Mouse (Mus musculus) limb, embryonic 15.5 days (tissue): ENCODE data around the gene Fam111a. TPM values are rescaled to one million over a fixed set of nuclear protein-coding genes. Genes with fewer than 3 reads are reported as not detected.

Experiments used
- ATAC-seq: fragments of 200-750 bp; cut with Nextera tagmentation; 2 replicates; pipeline ENCODE4 v1.8.0; 2017; ENCODE audit warnings: low read depth, moderate TSS enrichment; ENCODE audit not compliant: insufficient number of reproducible peaks, low FRiP score, low TSS enrichment
- H3K27ac ChIP-seq: fragments of 300-500 bp; sonication (generic); 2 replicates; pipeline ENCODE4 v1.5.1; 2015; ENCODE audit warnings: moderate library complexity, mild to moderate bottlenecking, inconsistent platforms
- H3K27me3 ChIP-seq: fragments of 300-500 bp; sonication (generic); 2 replicates; pipeline ENCODE4 v1.6.1; 2015; ENCODE audit warnings: inconsistent platforms
- H3K36me3 ChIP-seq: fragments of 300-500 bp; sonication (generic); 2 replicates; pipeline ENCODE4 v1.6.1; 2015; ENCODE audit warnings: inconsistent platforms
- H3K4me1 ChIP-seq: fragments of 300-500 bp; sonication (generic); 2 replicates; pipeline ENCODE4 v1.6.1; 2015; ENCODE audit warnings: inconsistent platforms
- H3K4me2 ChIP-seq: fragments of 300-500 bp; sonication (generic); 2 replicates; pipeline ENCODE4 v1.6.1; 2015; ENCODE audit warnings: mild to moderate bottlenecking, inconsistent platforms
- H3K4me3 ChIP-seq: fragments of 300-500 bp; sonication (generic); 2 replicates; pipeline ENCODE4 v1.5.1; 2015; ENCODE audit warnings: mild to moderate bottlenecking, inconsistent platforms
- H3K9ac ChIP-seq: fragments of 300-500 bp; sonication (generic); 2 replicates; pipeline ENCODE4 v1.6.1; 2015; ENCODE audit warnings: inconsistent platforms
- H3K9me3 ChIP-seq: fragments of 300-500 bp; sonication (generic); 2 replicates; pipeline ENCODE4 v1.6.1; 2016; ENCODE audit warnings: inconsistent platforms
- WGBS: fragments of 180-500 bp; shearing (Covaris S2); methylation state at CpG from one replicate; pipeline ENCODE4 v1.1.7; 2015; 5-methylcytosine and 5-hydroxymethylcytosine counted together
- polyA plus RNA-seq: library from polyadenylated mRNA; unstranded; fragments of >200 nt; fragmentation: Nextera tagmentation; extraction: Ambion mirVana; gene quantifications from 2 replicates; pipeline ENCODE4 v1.2.1, GENCODE M21; 2015

The Fam111a gene
- polyA plus RNA-seq, 1 experiment from 2014 or later = 24.0 TPM

DNA sequence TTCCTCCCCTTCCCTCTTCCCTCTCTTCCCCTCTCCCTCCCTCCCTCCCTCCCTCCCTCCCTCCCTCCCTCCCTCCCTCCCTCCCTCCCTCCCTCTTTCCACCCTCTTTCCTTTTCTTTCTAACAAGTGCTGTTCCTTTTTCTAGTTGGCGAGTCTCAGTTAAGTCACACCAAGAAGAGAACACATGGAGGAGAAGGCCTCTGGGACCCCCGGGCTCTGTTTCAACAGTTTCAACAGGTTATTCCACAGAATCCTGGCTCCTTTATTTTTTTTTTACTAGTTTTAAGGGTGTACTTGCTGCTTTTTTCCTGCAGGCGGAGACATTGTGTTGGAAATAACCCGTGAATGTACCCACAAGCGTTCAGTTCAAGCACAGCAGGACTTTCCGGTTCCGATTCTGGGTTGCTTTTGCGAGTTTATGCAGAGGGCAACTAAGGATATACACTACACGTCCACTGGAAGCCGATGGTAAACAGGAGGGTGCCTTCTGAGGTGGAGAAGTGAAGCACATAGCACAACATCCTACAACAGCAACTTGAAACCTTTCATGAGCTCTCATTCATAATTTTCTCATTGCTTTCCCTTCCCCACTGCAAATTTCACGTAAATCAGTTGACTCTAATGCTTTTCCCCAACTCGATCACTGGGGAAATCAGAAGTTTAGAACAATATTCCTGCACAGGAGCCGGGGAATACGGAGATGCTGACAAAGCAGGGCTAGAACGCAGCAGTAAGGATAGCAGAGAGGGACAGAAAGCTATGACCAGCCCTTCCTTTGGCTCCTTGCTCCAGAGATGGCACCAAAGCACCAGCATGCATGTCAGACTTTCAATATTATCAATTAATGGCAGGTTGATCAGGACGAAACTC, 27.6 kb upstream of the Fam111a start:
- Histone ChIP-seq H3K9me3 (no peaks in the 10 kb centered on the region), H3K36me3 (no peaks in the 10 kb centered on the region), H3K27ac (0 out of 2 replicates have a peak overlapping the region, but pooled peaks have one; percentile 33), H3K4me3 (peak overlapping the region; percentile 41), H3K9ac (peak overlapping the region; percentile 11), H3K4me2 (peak overlapping the region; percentile 61), H3K4me1 (no peaks in the 10 kb centered on the region), H3K27me3 (no peaks in the 10 kb centered on the region)
- 2% methylated on average over 15 of the region's 16 CpGs for WGBS
- no peak for ATAC-seq

DNA sequence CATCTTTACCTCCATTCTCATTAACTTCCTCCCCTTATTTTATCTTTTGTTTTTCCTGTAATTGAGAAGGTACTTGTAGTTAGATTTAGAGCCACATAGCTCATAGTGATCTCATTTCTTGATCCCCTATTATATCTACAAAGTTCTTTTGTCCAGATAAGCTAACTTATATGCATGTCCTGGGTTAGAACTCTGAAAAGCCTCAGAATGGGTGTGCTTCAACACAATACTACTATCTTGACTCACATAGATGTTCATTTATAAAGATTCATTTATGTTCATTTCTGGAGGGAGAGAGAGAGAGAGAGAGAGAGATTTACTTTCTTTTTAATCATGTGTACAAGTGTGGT, 27.0 kb upstream of the Fam111a start:
- no peaks in the 10 kb centered on the region for H3K4me1 ChIP-seq
- H3K36me3 ChIP-seq = no peaks in the 10 kb centered on the region
- H3K9me3 ChIP-seq = no peaks in the 10 kb centered on the region
- no peak for ATAC-seq
- H3K4me3 ChIP-seq = peak overlapping the region; percentile 41
- peak overlapping the region; percentile 61 for H3K4me2 ChIP-seq
- no peak overlapping the region for H3K27ac ChIP-seq
- no peaks in the 10 kb centered on the region for H3K27me3 ChIP-seq
- H3K9ac ChIP-seq = no peak overlapping the region

DNA sequence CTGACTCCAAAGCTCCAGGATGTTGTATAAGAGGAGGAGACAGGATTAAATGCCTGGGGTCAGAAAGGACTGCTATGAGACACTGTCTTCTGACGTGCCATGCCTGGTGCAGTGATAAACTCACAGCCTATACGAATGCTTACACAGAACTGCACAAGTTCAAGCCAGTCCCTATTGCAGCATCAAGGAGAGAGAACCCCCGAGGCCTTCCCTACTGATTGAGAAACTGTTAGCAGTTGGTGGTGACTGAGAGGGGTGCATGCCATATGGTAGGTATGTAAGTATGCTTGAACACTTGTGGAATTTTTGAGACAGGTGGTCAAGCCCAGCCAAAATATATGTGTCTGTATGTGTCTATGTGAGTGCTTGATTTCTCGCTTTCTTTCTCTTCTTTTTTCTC, 22.2 kb upstream of the Fam111a start:
- Histone ChIP-seq H3K36me3 (no peaks in the 10 kb centered on the region), H3K4me1 (no peaks in the 10 kb centered on the region), H3K4me2 (no peak overlapping the region), H3K9ac (no peak overlapping the region), H3K27me3 (no peaks in the 10 kb centered on the region), H3K27ac (no peak overlapping the region), H3K4me3 (no peak overlapping the region), H3K9me3 (no peaks in the 10 kb centered on the region)
- ATAC-seq = no peak
- 36% methylated on average over 4 of the region's 4 CpGs for WGBS

DNA sequence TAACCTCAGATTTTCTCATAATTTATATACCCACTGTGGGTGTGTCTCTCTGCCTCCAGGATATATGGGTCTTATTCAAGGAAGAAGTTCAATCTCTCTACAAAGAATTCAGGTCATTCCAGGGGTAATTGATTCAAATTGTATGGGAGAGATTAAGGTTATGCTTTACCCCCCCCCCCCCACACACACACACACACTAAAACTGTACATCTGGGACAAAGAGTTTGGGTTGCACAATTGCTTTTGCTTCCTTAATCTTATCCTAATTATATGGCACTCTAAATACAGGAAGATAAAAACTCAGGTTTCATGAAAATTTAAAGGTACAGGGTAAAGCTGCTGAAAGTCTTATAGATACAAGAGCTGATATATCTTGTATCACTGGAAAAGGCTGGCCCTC, 8.4 kb upstream of the Fam111a start:
- Histone ChIP-seq H3K36me3 (no peaks in the 10 kb centered on the region), H3K4me1 (no peaks in the 10 kb centered on the region), H3K4me2 (no peak overlapping the region), H3K27ac (no peak overlapping the region), H3K9me3 (no peaks in the 10 kb centered on the region), H3K4me3 (no peak overlapping the region), H3K9ac (no peak overlapping the region), H3K27me3 (no peaks in the 10 kb centered on the region)
- no peak for ATAC-seq

DNA sequence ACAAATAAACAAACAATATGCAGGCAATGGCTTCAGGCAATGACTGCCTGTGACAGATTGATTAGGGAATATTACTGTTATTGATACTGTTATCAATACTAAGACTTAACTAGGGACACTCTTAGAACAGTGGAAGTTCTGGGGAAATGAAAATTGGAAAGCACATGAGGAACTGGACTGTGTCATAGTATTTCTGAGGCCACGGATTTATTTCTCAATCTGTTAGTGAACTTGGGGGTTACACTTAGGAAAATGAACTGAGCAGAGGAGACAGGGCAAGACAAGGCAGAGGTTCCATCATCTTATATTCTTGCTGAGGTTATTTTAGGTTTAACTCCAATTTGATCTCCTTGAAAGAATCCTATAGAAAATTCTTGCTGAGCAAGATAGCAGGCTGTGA, 5.6 kb upstream of the Fam111a start:
- Histone ChIP-seq H3K27me3 (no peaks in the 10 kb centered on the region), H3K36me3 (no peaks in the 10 kb centered on the region), H3K4me2 (no peak overlapping the region), H3K9me3 (no peaks in the 10 kb centered on the region), H3K27ac (no peak overlapping the region), H3K4me3 (no peak overlapping the region), H3K9ac (no peak overlapping the region), H3K4me1 (no peaks in the 10 kb centered on the region)
- ATAC-seq = no peak
- 84% methylated on average over 1 of the region's 1 CpGs for WGBS

DNA sequence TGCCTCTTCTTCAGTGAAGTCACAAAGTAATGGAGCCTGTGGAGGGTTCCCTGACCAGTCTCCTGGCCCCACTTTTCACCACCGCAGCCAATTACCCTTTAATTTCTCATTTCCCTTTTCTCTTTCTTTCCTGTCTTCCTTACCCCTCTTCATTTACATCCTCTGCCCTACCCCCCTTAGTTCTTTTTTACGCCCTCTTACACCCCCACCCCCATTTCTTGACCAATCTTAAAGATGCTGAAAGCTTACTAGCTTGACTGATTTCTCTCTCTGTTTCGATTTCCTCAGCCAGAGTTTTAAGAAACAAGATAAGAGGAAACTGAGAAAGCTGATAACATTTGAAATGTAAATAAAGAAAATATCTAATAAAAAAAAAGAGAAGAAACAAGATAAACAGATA, 4.8 kb upstream of the Fam111a start:
- no peaks in the 10 kb centered on the region for H3K36me3 ChIP-seq
- H3K9ac ChIP-seq = no peak overlapping the region
- no peaks in the 10 kb centered on the region for H3K9me3 ChIP-seq
- no peak overlapping the region for H3K4me3 ChIP-seq
- no peaks in the 10 kb centered on the region for H3K27me3 ChIP-seq
- 67% methylated on average over 3 of the region's 3 CpGs for WGBS
- H3K27ac ChIP-seq = no peak overlapping the region
- no peaks in the 10 kb centered on the region for H3K4me1 ChIP-seq
- no peak for ATAC-seq
- no peak overlapping the region for H3K4me2 ChIP-seq

DNA sequence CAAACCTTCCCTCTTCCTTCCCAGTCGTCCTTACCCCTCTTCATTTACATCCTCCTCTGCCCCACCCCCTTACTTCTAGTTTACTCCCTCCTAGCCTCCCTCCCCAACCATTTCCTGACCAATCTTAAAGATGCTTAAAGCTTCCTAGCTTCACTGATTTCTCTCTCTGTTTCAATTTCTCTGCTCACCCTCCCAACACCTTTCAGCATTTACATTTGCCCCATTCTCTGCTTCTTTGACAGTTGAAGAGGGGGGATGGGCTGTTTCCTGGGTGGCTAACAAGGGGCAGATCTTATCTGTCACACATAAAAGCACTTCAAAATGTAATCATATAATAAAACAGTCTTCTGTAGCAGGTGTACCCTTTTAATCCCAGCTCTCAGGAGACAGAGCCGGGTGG, 3.9 kb upstream of the Fam111a start:
- no peak overlapping the region for H3K4me2 ChIP-seq
- no peaks in the 10 kb centered on the region for H3K9me3 ChIP-seq
- 14% methylated on average over 2 of the region's 2 CpGs for WGBS
- no peak overlapping the region for H3K9ac ChIP-seq
- H3K36me3 ChIP-seq = no peaks in the 10 kb centered on the region
- no peak for ATAC-seq
- no peak overlapping the region for H3K4me3 ChIP-seq
- no peaks in the 10 kb centered on the region for H3K4me1 ChIP-seq
- H3K27me3 ChIP-seq = no peaks in the 10 kb centered on the region
- no peak overlapping the region for H3K27ac ChIP-seq

DNA sequence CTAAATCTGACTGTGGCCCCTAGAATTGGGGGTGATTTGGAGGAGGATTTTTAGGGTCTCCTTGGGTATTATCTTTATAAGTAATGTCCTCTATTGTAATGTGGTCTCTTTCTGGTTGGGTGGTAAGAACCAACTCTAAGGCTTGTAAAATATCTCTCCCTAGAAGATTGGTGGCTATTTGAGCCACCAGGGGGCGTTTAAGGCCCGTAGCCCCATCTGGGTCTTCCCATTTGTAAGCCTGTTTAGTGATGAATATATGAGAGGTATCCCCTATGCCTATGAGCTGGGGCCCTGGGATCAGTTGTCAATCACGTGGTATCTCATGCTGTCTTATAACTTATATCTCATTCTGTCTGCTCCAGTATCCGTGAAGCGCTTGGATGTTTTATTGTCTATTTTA, 3.6 kb downstream of the Fam111a start:
- no peaks in the 10 kb centered on the region for H3K4me1 ChIP-seq

DNA sequence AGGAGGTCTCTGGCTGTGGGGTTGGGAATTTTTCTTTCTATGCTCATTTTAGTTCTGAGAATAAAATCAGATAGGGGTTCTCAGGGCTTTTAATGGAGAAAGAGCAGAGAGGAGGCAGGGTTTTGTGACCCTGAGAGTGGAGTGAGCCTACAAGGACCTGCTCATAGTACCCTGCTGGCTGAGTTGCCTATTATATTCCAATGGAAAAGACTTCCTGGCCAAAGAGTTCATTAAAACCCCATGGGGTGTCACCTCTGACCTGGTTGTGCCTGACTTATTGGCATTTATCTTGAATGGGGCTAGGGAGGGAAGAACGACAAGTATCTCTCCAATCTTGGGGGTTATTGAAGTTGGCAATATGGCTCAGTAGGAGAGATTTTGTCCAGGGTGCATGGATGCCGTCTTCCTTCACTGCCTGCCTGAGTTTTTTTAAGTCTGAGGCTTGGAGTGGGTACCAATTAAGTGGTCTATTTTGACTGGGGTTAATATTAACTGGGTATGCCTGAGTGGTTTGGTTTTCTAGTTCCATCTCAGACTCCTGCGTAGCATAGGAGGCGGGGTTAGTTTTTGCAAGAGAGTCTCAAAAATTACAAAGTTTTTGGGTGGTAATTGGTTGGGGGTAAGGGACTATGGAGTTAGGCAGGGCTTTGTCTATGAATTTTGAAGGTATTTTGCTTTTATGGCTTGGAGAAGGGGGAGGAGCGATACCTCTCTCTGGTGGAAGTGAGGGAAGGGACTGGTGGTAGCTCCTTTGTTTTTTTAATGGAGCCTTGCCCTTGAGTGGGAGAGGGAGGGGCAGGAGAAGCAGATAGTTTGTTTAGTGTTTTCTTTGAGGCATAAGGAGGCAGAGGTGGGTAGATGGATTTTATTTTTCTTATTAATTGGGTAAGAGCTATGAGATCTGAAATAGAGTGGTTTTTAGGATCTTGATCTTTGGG, 4.7 kb downstream of the Fam111a start:
- no peak overlapping the region for H3K4me3 ChIP-seq
- no peak overlapping the region for H3K9ac ChIP-seq
- no peak overlapping the region for H3K27ac ChIP-seq
- no peaks in the 10 kb centered on the region for H3K27me3 ChIP-seq
- H3K36me3 ChIP-seq = no peaks in the 10 kb centered on the region
- no peaks in the 10 kb centered on the region for H3K4me1 ChIP-seq
- 72% methylated on average over 5 of the region's 5 CpGs for WGBS
- no peaks in the 10 kb centered on the region for H3K9me3 ChIP-seq
- no peak overlapping the region for H3K4me2 ChIP-seq
- ATAC-seq = no peak

More for the DNA sequence above, 3.6 kb downstream of the Fam111a start:
- Histone ChIP-seq H3K27me3 (no peaks in the 10 kb centered on the region), H3K9me3 (no peaks in the 10 kb centered on the region), H3K4me2 (no peak overlapping the region), H3K36me3 (no peaks in the 10 kb centered on the region), H3K9ac (no peak overlapping the region), H3K4me3 (no peak overlapping the region), H3K27ac (no peak overlapping the region)
- no peak for ATAC-seq
- WGBS = 75% methylated on average over 5 of the region's 5 CpGs

DNA sequence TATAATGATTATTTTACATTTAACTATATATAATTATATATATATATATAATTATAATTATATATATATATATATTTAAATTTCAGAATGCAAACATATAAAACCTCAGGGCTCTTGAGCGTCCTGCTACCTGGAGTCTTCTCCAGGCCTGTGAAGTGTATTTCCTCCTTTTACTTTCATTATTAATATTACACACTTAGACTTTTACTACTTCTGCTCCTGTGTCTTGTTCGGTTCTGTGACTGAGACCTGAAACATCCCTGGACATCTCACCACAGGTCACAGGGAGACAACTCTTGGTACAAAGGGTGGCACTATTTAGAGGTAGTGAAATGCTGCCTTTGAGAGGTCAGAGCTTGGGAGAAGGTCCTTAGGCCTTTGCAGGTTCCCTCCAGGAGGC, 10.8 kb downstream of the Fam111a start:
- H3K27ac ChIP-seq = no peak overlapping the region
- H3K27me3 ChIP-seq = no peaks in the 10 kb centered on the region
- H3K36me3 ChIP-seq = no peaks in the 10 kb centered on the region
- no peaks in the 10 kb centered on the region for H3K9me3 ChIP-seq
- no peaks in the 10 kb centered on the region for H3K4me1 ChIP-seq
- ATAC-seq = no peak
- H3K9ac ChIP-seq = no peak overlapping the region
- no peak overlapping the region for H3K4me2 ChIP-seq
- no peak overlapping the region for H3K4me3 ChIP-seq
- WGBS = 80% methylated on average over 2 of the region's 2 CpGs

DNA sequence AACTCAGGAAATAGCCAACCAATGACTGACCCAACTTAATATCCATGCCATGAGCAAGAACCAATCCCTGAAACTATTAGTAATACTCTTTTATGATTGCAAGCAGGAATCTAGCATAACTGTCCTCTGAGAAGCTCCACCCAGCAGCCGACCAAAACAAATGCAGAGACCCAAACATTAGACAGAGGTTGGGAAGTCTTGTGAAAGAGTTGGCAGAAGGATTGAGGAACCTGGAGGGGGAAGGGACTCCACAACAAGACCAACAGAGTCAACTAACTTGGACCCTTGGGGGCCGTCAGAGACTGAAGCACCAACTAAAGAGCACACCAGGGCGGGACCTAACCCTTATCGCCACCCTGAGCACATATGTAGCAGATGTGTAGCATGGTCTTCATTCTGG, 12.7 kb downstream of the Fam111a start:
- H3K27ac ChIP-seq = no peak overlapping the region
- H3K36me3 ChIP-seq = no peaks in the 10 kb centered on the region
- H3K4me3 ChIP-seq = no peak overlapping the region
- WGBS = 82% methylated on average over 4 of the region's 4 CpGs
- H3K9ac ChIP-seq = no peak overlapping the region
- H3K27me3 ChIP-seq = no peaks in the 10 kb centered on the region; the same call in 1 of the 2 replicates
- no peaks in the 10 kb centered on the region for H3K4me1 ChIP-seq
- H3K9me3 ChIP-seq = no peaks in the 10 kb centered on the region
- ATAC-seq = no peak
- H3K4me2 ChIP-seq = no peak overlapping the region

DNA sequence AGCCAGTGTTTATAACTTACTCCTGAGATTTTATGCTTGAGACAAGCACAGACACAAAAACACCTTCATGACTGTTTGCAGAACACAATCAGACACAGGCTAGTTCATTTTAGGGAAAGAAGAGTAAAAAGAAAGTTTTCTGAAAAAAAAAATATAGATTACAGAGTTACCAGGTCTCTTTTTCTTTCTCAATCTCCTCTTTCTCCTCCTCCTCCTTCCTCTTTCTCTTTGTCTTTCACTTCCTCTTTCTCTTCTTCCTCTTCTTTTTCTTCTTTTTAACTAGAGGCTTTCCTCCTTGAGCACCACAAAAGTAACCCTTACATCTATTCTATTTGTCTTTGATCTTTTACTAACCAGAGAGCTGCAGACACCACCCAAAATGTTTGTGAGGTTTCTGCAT, 18.7 kb downstream of the Fam111a start:
- Histone ChIP-seq H3K27ac (no peak overlapping the region), H3K4me1 (0 out of 2 replicates have a peak, but pooled peaks cover 3% of the 10 kb centered on the region), H3K4me2 (no peak overlapping the region), H3K9ac (no peak overlapping the region), H3K27me3 (no peaks in the 10 kb centered on the region; the same call in 1 of the 2 replicates), H3K36me3 (no peaks in the 10 kb centered on the region), H3K9me3 (no peaks in the 10 kb centered on the region), H3K4me3 (no peak overlapping the region)
- ATAC-seq = no peak
